Mouse (Mus musculus) thymus, adult 2 months (tissue): ENCODE measurements around the gene Wnt4. TPM values are rescaled to one million over a fixed set of nuclear protein-coding genes. Genes with fewer than 3 reads are reported as not detected.
A peak's percentile ranks its signal among the peaks of the same experiment; 100 is the strongest.

Source experiments
- DNase-seq: peaks from one replicate; pipeline ENCODE4 v3.0.0; 2021
- H3K27ac ChIP-seq: fragments of 200-500 bp; 2 replicates; pipeline ENCODE4 v1.5.1; 2012; ENCODE audit warnings: low read length, control low read depth; ENCODE audit not compliant: control insufficient read depth, insufficient read depth
- H3K27me3 ChIP-seq: fragments of 200-500 bp; 2 replicates; pipeline ENCODE4 v1.6.1; 2012; ENCODE audit warnings: mild to moderate bottlenecking, low read length, moderate library complexity, mixed read lengths; ENCODE audit not compliant: control insufficient read depth, insufficient read depth
- H3K36me3 ChIP-seq: fragments of 200-500 bp; 2 replicates; pipeline ENCODE4 v1.6.1; 2012; ENCODE audit warnings: mild to moderate bottlenecking, low read length, moderate library complexity; ENCODE audit not compliant: control insufficient read depth, insufficient read depth
- H3K4me1 ChIP-seq: fragments of 200-500 bp; replicated peaks from 2 replicates; pipeline ENCODE4 v1.6.1; 2012; ENCODE audit warnings: low read length; ENCODE audit not compliant: control insufficient read depth, insufficient read depth
- H3K4me3 ChIP-seq: fragments of 200-500 bp; 2 replicates; pipeline ENCODE4 v1.5.1; 2012; ENCODE audit warnings: mild to moderate bottlenecking, low read length, control low read depth, moderate library complexity; ENCODE audit not compliant: control insufficient read depth, insufficient read depth
- CTCF ChIP-seq: fragments of 200-500 bp; IDR thresholded peaks from 2 replicates; pipeline ENCODE4 v1.5.1; 2012; ENCODE audit warnings: mild to moderate bottlenecking, control low read depth, low read length, moderate library complexity, borderline replicate concordance; ENCODE audit not compliant: control insufficient read depth, poor library complexity, insufficient read depth; ENCODE audit errors: extremely low read depth
- POLR2A ChIP-seq: fragments of 200-500 bp; IDR thresholded peaks from 2 replicates; pipeline ENCODE4 v1.6.1; 2012; ENCODE audit warnings: mild to moderate bottlenecking, low read length, control low read depth, moderate library complexity; ENCODE audit not compliant: control insufficient read depth, poor library complexity, insufficient read depth; ENCODE audit errors: extremely low read depth
- WGBS: fragments of 180-500 bp; shearing (Covaris S2); methylation state at CpG from one replicate; pipeline ENCODE4 v1.1.7; 2018; 5-methylcytosine and 5-hydroxymethylcytosine counted together
- polyA plus RNA-seq: library from polyadenylated mRNA; depleted of rRNA; stranded (reverse); fragments of >200 nt; gene quantifications from 2 replicates; pipeline ENCODE4 v1.2.3, GENCODE M21; 2012

Wnt4 gene
- polyA plus RNA-seq, 1 experiment: 9.1 TPM

DNA sequence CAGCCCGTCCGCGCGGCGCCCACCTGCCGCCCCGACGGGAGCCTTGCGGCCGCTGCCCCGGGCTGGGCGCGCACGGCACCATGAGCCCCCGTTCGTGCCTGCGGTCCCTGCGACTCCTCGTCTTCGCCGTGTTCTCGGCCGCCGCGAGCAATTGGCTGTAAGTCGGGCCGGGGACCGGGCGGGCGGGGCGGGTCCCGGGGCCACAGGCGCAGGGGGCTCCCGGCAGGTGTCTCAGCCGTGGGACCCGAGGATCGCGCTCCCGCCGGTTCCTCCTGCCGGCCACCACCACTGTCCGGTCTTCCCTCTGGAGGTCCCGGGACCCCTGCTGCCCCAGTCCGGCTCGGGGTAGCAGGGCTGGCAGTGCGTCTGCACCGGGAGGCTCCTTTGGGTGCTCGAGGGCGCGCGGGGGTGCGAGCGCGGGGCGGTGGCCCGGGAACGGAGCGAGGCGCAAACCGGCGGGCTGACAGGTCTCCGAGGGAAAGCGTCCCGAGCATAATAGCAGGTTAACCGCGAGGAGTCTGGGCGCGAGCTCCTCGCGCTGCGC, 383 bp downstream of the Wnt4 start:
- Histone ChIP-seq H3K4me3 (peak overlapping the region; percentile 15; the same call in 1 of the 2 replicates), H3K27me3 (peaks cover 4% of the 10 kb centered on the region; the same call in 1 of the 2 replicates), H3K36me3 (no peaks in the 10 kb centered on the region), H3K4me1 (no peaks in the 10 kb centered on the region), H3K27ac (no peak overlapping the region)
- DNase-seq: no peak
- 3% methylated on average over 71 of the region's 71 CpGs for WGBS
- TF ChIP-seq CTCF (no peak), POLR2A (no peak)

DNA sequence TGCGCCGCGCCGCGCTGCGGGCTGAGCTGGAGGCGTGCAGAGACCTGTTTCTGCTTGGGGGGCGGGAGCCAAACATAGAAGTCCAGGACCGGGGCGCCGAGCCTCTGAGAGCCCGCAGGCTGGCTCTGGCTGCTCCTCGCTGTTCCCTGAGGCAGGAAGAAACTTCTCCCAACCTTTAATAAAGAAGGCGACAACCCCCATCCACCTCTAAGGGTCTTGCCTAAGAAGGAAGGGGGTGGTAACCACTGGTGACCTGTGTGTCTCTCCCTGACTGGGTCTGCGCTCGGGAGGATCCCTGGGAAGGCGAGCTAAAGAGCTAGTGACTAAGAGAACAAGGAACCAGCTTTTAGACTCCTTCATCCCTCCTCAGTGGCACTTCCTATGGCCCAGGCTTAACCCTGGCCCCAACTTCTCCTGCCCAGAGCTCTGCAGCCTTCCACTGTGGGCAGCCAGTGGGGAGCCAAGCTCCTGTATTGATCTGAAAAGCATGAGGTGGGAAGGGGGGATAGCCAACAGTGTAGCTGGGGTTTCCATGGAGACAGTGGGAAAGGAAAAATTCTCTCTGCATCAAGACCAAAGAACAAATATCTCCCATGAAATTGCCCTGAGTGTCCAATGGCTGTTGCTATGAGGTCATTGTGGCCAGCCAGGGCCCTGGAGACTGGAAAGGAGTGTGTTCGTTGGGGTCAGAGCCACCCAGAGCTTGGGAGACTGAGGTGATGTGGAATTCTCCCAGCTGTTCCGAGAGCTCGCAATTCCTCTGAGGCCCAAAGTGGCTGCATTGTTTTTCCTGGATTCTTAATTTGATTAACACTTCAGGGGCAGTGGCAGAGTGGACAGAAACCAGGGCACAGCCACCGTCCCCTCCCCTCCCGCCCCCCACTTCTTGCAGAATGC, 1.1 kb downstream of the Wnt4 start:
- no peak overlapping the region for H3K27ac ChIP-seq
- no peaks in the 10 kb centered on the region for H3K4me1 ChIP-seq
- no peaks in the 10 kb centered on the region for H3K36me3 ChIP-seq
- DNase-seq: no peak
- no peak for TF ChIP-seq POLR2A
- TF ChIP-seq CTCF: no peak
- WGBS: 19% methylated on average over 22 of the region's 22 CpGs
- peaks cover 4% of the 10 kb centered on the region; the same call in 1 of the 2 replicates for H3K27me3 ChIP-seq
- H3K4me3 ChIP-seq: peak overlapping the region; percentile 15; the same call in 1 of the 2 replicates

GRCm38 (mm10) chr4:137279346-137279745, 2.1 kb downstream of the Wnt4 start:
- no peaks in the 10 kb centered on the region for H3K36me3 ChIP-seq
- DNase-seq: no peak
- peaks cover 4% of the 10 kb centered on the region; the same call in 1 of the 2 replicates for H3K27me3 ChIP-seq
- TF ChIP-seq CTCF: no peak
- no peak overlapping the region for H3K4me3 ChIP-seq
- no peaks in the 10 kb centered on the region for H3K4me1 ChIP-seq
- 54% methylated on average over 5 of the region's 5 CpGs for WGBS
- no peak overlapping the region for H3K27ac ChIP-seq

- Histone ChIP-seq H3K4me3 (no peak overlapping the region), H3K36me3 (no peaks in the 10 kb centered on the region), H3K4me1 (no peaks in the 10 kb centered on the region), H3K27ac (no peak overlapping the region), H3K27me3 (peaks cover 4% of the 10 kb centered on the region; the same call in 1 of the 2 replicates)
- no peak for DNase-seq
- WGBS: 91% methylated on average over 3 of the region's 3 CpGs
- no peak for TF ChIP-seq POLR2A
- TF ChIP-seq CTCF: no peak
Measured at GRCm38 (mm10) chr4:137281273-137281672, 4.0 kb downstream of the Wnt4 start.

GRCm38 (mm10) chr4:137282122-137282521, 4.8 kb downstream of the Wnt4 start:
- H3K27ac ChIP-seq: no peak overlapping the region
- H3K27me3 ChIP-seq: peaks cover 4% of the 10 kb centered on the region; the same call in 1 of the 2 replicates
- TF ChIP-seq POLR2A (no peak), CTCF (no peak)
- H3K4me3 ChIP-seq: no peak overlapping the region
- H3K36me3 ChIP-seq: no peaks in the 10 kb centered on the region
- DNase-seq: no peak
- H3K4me1 ChIP-seq: no peaks in the 10 kb centered on the region
- 86% methylated on average over 5 of the region's 5 CpGs for WGBS

DNA sequence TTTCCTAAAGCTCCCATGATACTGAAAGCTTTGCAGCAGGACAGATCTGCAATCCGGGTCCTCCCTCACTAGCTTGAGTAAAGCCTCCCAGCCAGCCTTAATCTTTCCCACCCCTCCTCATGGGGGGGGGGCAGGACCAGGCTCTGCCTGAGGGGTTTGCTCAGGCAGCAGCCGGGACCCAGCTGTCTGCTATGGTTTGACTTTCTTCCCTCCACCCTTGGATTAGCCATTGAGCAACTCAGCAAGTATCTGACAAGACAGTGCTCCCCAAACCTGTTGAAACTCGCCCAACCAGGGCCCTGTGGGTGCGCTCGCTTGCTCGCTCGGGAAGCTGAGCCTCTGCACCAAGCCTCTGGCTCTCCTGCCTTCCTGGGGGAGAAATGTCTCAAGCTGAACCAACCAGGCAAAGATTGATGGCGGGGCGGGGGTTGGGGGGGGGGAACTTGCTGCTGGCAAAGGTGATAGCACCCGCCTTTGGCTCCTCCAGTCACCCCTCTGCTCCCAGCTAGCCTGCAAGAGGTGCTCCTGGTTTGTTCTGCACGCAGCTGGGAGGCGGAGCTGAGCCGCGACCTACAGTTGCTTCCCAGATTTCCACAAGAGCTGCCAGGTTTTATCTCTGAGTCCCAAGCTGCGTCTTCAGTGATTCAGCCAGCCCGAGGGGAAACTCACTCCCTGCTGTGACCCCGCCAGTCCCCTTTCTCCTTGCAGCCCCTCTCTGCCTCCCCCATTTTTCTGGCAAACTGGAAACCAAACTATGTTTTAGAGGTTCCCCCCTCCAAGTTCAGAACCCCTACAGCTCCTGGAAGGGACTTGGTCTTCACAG, 5.5 kb downstream of the Wnt4 start:
- DNase-seq: no peak
- TF ChIP-seq POLR2A (no peak), CTCF (no peak)
- Histone ChIP-seq H3K4me1 (no peaks in the 10 kb centered on the region), H3K36me3 (no peaks in the 10 kb centered on the region), H3K4me3 (no peak overlapping the region), H3K27ac (no peak overlapping the region), H3K27me3 (peaks cover 4% of the 10 kb centered on the region; the same call in 1 of the 2 replicates)
- WGBS: 71% methylated on average over 17 of the region's 17 CpGs
